9 mouse cellular contexts compared by ENCODE assay signal in the genomic region with DNA sequence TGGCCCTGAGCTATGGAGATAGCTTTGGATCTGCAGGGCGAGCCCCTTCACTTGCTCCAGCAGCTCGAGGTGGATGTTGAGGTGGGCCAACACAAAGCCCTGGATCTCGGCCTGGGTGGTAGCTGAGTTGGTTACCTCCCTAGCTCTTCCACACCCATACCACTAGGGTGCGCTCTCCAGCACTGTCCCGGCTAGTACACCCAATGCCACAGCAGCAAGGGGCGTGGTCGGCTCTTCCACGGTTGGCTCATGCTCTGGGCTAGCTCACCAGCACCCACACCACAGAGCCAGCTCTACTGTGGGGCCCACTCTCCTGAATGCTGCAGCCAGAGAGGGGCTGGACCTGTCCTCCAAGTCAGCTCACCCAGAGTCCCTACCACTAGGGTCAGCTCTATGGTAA. TPM values are rescaled to one million over a fixed set of nuclear protein-coding genes. Genes with fewer than 3 reads are reported as not detected.
DNase-seq lines count a peak whose midpoint lies in the region; ATAC-seq and TF ChIP-seq lines count a peak whose summit lies in the region.
"Had no signal": no experiment of that assay in that cellular context is flagged by ENCODE, and none has a peak within 500 bp of the region (broad histone marks: within the 10 kb centered on the region; RNA-seq: fewer than 3 reads in every experiment).

No protein-coding gene starts in this region.

- 7% methylated on average over 8 of the region's 8 CpGs for WGBS in forebrain, postnatal 0 days
- WGBS in forebrain, embryonic 12.5 days, result 13% methylated on average over 8 of the region's 8 CpGs
- WGBS in bone marrow, adult 2 months, result 12% methylated on average over 8 of the region's 8 CpGs
- WGBS in heart, embryonic 16.5 days, result 13% methylated on average over 8 of the region's 8 CpGs
- 3% methylated on average over 8 of the region's 8 CpGs for WGBS in liver, embryonic 14.5 days (ENCODE audit: insufficient replicate concordance)

- H3K79me2 ChIP-seq in C2C12 (ENCODE audit: control insufficient read depth, insufficient read depth), result no peaks in the 10 kb centered on the region

- no peaks in the 10 kb centered on the region for H3K79me3 ChIP-seq in C2C12 (ENCODE audit: low read depth)

- H3K9ac ChIP-seq in forebrain, postnatal 0 days, result no peak overlapping the region
- H3K9ac ChIP-seq in forebrain, embryonic 12.5 days, result no peak overlapping the region
- no peak overlapping the region for H3K9ac ChIP-seq in heart, embryonic 16.5 days (ENCODE audit: low read length)
- H3K9ac ChIP-seq in liver, embryonic 14.5 days (replicated peaks), result no peak overlapping the region

- no peaks in the 10 kb centered on the region for H3K36me3 ChIP-seq in forebrain, postnatal 0 days (ENCODE audit: insufficient read depth)
- H3K36me3 ChIP-seq in forebrain, embryonic 12.5 days (replicated peaks), result no peaks in the 10 kb centered on the region
- no peaks in the 10 kb centered on the region for H3K36me3 ChIP-seq in C2C12 (ENCODE audit: control insufficient read depth, insufficient read depth)
- H3K36me3 ChIP-seq in heart, embryonic 16.5 days (ENCODE audit: control insufficient read depth, insufficient read depth), result no peaks in the 10 kb centered on the region
- H3K36me3 ChIP-seq in liver, embryonic 14.5 days (replicated peaks; ENCODE audit: control insufficient read depth, insufficient read depth, low read depth), result no peaks in the 10 kb centered on the region

- H3K4me3 ChIP-seq in forebrain, postnatal 0 days (ENCODE audit: low read depth, low read length), result no peak overlapping the region
- H3K4me3 ChIP-seq in forebrain, embryonic 12.5 days (replicated peaks), result no peak overlapping the region
- H3K4me3 ChIP-seq in C2C12 (ENCODE audit: insufficient read depth, poor library complexity, severe bottlenecking), result no peak overlapping the region
- no peak overlapping the region for H3K4me3 ChIP-seq in bone marrow, adult 2 months (replicated peaks; ENCODE audit: control insufficient read depth, low read depth, low read length)
- no peak overlapping the region for H3K4me3 ChIP-seq in heart, embryonic 16.5 days (ENCODE audit: low read length)
- no peak overlapping the region for H3K4me3 ChIP-seq in liver, embryonic 14.5 days (ENCODE audit: insufficient read depth in 1 of 2, low read depth in 2 of 2, low read length in 2 of 2)

- H3K27ac ChIP-seq in forebrain, postnatal 0 days (ENCODE audit: low read depth, low read length), result no peak overlapping the region
- H3K27ac ChIP-seq in forebrain, embryonic 12.5 days, result no peak overlapping the region
- no peak overlapping the region for H3K27ac ChIP-seq in bone marrow, adult 2 months (ENCODE audit: control insufficient read depth, insufficient read depth, low read depth, low read length, poor library complexity)
- H3K27ac ChIP-seq in heart, embryonic 16.5 days (ENCODE audit: low read length), result no peak overlapping the region
- H3K27ac ChIP-seq in liver, embryonic 14.5 days, result no peak overlapping the region

- H3K9me3 ChIP-seq in forebrain, postnatal 0 days (ENCODE audit: low read length), result no peaks in the 10 kb centered on the region
- H3K9me3 ChIP-seq in forebrain, embryonic 12.5 days, result no peaks in the 10 kb centered on the region
- H3K9me3 ChIP-seq in heart, embryonic 16.5 days (replicated peaks; ENCODE audit: control insufficient read depth, low read length), result no peaks in the 10 kb centered on the region
- H3K9me3 ChIP-seq in liver, embryonic 14.5 days (ENCODE audit: control insufficient read depth, low read length), result no peaks in the 10 kb centered on the region

- no peak overlapping the region for H3ac ChIP-seq in C2C12 (ENCODE audit: control insufficient read depth, insufficient read length, low read depth)

- H3K27me3 ChIP-seq in forebrain, postnatal 0 days (ENCODE audit: insufficient read depth, low read length), result no peaks in the 10 kb centered on the region; the same call in 1 of the 2 replicates
- H3K27me3 ChIP-seq in forebrain, embryonic 12.5 days, result peaks cover 41% of the 10 kb centered on the region
- H3K27me3 ChIP-seq in C2C12 (ENCODE audit: control insufficient read depth, insufficient read depth, insufficient read length), result peaks cover 7% of the 10 kb centered on the region
- H3K27me3 ChIP-seq in heart, embryonic 16.5 days (ENCODE audit: control insufficient read depth, insufficient read depth, low read length), result no peaks in the 10 kb centered on the region; the same call in 1 of the 2 replicates
- no peaks in the 10 kb centered on the region for H3K27me3 ChIP-seq in liver, embryonic 14.5 days (ENCODE audit: control insufficient read depth, insufficient read depth, low read length)

- ATAC-seq in forebrain, postnatal 0 days, result no peak
- ATAC-seq in forebrain, embryonic 12.5 days (ENCODE audit: low FRiP score), result no peak
- ATAC-seq in heart, embryonic 16.5 days (replicated peaks; ENCODE audit: extremely low read depth, insufficient read depth, low FRiP score), result 0 out of 2 replicates have a peak, but pooled peaks have one; percentile 28
- ATAC-seq in liver, embryonic 14.5 days (ENCODE audit: insufficient read depth), result no peak

- no peak overlapping the region for H3K4me2 ChIP-seq in forebrain, postnatal 0 days (ENCODE audit: low read depth)
- no peak overlapping the region for H3K4me2 ChIP-seq in forebrain, embryonic 12.5 days
- H3K4me2 ChIP-seq in heart, embryonic 16.5 days (ENCODE audit: low read depth, low read length), result no peak overlapping the region
- H3K4me2 ChIP-seq in liver, embryonic 14.5 days (ENCODE audit: low read depth), result no peak overlapping the region

- no peak for TF ChIP-seq POLR2A in bone marrow, adult 2 months (IDR thresholded peaks at IDR 0.05; ENCODE audit: borderline replicate concordance, control insufficient read depth, low read depth, low read length)

- peak; percentile 44 for TF ChIP-seq CTCF in forebrain, postnatal 0 days (IDR thresholded peaks at IDR 0.05; ENCODE audit: low read depth)
- peak; percentile 85 for TF ChIP-seq CTCF in C2C12 (IDR thresholded peaks at IDR 0.05; ENCODE audit: control insufficient read depth, insufficient read depth, insufficient read length)
- TF ChIP-seq CTCF in bone marrow, adult 2 months (IDR thresholded peaks at IDR 0.05; ENCODE audit: control insufficient read depth, insufficient read depth, low read length), result peak; percentile 86
- peak; percentile 93 for TF ChIP-seq CTCF in liver, embryonic 14.5 days (IDR thresholded peaks at IDR 0.05; ENCODE audit: low read depth)

- no peak for DNase-seq in forebrain, postnatal 0 days
- DNase-seq in liver, embryonic 14.5 days (ENCODE audit: low read depth in 3 of 3, low spot score in 3 of 3), result peak; percentile 40 to 51 (median 41)
- peak; percentile 42 for DNase-seq in skeletal muscle tissue, adult 2 months (ENCODE audit: low read depth, low spot score)
- no peak for DNase-seq in right cerebral cortex, postnatal 25 days

- no peaks in the 10 kb centered on the region for H3K4me1 ChIP-seq in forebrain, postnatal 0 days (ENCODE audit: insufficient read depth)
- H3K4me1 ChIP-seq in forebrain, embryonic 12.5 days, result no peaks in the 10 kb centered on the region
- H3K4me1 ChIP-seq in bone marrow, adult 2 months (ENCODE audit: control insufficient read depth, insufficient read depth, low read length), result no peaks in the 10 kb centered on the region
- H3K4me1 ChIP-seq in heart, embryonic 16.5 days (ENCODE audit: control insufficient read depth, insufficient read depth, low read length), result no peaks in the 10 kb centered on the region
- H3K4me1 ChIP-seq in liver, embryonic 14.5 days (replicated peaks; ENCODE audit: control insufficient read depth in 2 of 2, insufficient read depth in 2 of 2, low read length in 1 of 2), result no peaks in the 10 kb centered on the region

- no peak for TF ChIP-seq EP300 in liver, embryonic 14.5 days (IDR thresholded peaks at IDR 0.05; ENCODE audit: low read depth)

TF ChIP-seq in C2C12, 6 proteins besides CTCF, POLR2A, EP300 and RAD21:
- TF ChIP-seq MYOD1 (IDR thresholded peaks at IDR 0.05; ENCODE audit: control insufficient read depth, insufficient read length, low read depth), result no peak
- no peak for TF ChIP-seq MYOG (IDR thresholded peaks at IDR 0.05; ENCODE audit: control insufficient read depth, extremely low read depth, insufficient read length)
- TF ChIP-seq FOSL1 (IDR thresholded peaks at IDR 0.05; ENCODE audit: insufficient read depth, low read length, poor library complexity, severe bottlenecking), result no peak
- TF ChIP-seq CEBPB (IDR thresholded peaks at IDR 0.05; ENCODE audit: low read depth), result no peak
- TF ChIP-seq USF1 (IDR thresholded peaks at IDR 0.05; ENCODE audit: low read depth), result no peak
- no peak for TF ChIP-seq MAX (IDR thresholded peaks at IDR 0.05)

RNA-seq across cellular contexts. Expression of a gene that starts 6.0 kb away (rescaled TPM):
- total RNA-seq in forebrain, postnatal 0 days (2014; rRNA removed), result 0.54 and 2.1 TPM in 2 replicates
- 0.60 and 1.2 TPM in 2 replicates for polyA plus RNA-seq in forebrain, postnatal 0 days (2015; fragmentation: Nextera tagmentation; extraction: Ambion mirVana)
- 24.4 and 36.8 TPM in 2 replicates for polyA plus RNA-seq in forebrain, embryonic 12.5 days (2016; fragmentation: Nextera tagmentation; extraction: Ambion mirVana)
- polyA plus RNA-seq in C2C12 (2012; fragmentation: generic; extraction: Trizol), result not detected
- polyA plus RNA-seq in bone marrow, adult 2 months (2011; ENCODE audit: insufficient read depth, insufficient read length, low replicate concordance, missing spikeins), result not detected in 2 replicates
- 0.08 TPM in 1 of 2 replicates, not detected in the other for polyA plus RNA-seq in heart, embryonic 16.5 days (2015; fragmentation: Nextera tagmentation; extraction: Ambion mirVana)
- not detected in 2 replicates for polyA plus RNA-seq in liver, embryonic 14.5 days (2012; rRNA removed)
- not detected in 2 replicates for polyA plus RNA-seq in liver, embryonic 14.5 days (2014; fragmentation: Nextera tagmentation; extraction: Ambion mirVana)
- total RNA-seq: left cerebral cortex, postnatal 25 days had no signal

RNA-seq across cellular contexts. Expression of a gene that starts 58.4 kb away (rescaled TPM):
- total RNA-seq in forebrain, postnatal 0 days (2014; rRNA removed), result 0.08 and 0.48 TPM in 2 replicates
- polyA plus RNA-seq in forebrain, postnatal 0 days (2015; fragmentation: Nextera tagmentation; extraction: Ambion mirVana), result 0.10 and 0.15 TPM in 2 replicates
- polyA plus RNA-seq in forebrain, embryonic 12.5 days (2016; fragmentation: Nextera tagmentation; extraction: Ambion mirVana), result 0.36 and 0.42 TPM in 2 replicates
- 0.01 TPM for polyA plus RNA-seq in C2C12 (2012; fragmentation: generic; extraction: Trizol)
- 0.54 and 1.3 TPM in 2 replicates for polyA plus RNA-seq in bone marrow, adult 2 months (2011; ENCODE audit: insufficient read depth, insufficient read length, low replicate concordance, missing spikeins)
- 2.2 and 2.3 TPM in 2 replicates for polyA plus RNA-seq in heart, embryonic 16.5 days (2015; fragmentation: Nextera tagmentation; extraction: Ambion mirVana)
- polyA plus RNA-seq in liver, embryonic 14.5 days (2012; rRNA removed), result 0.46 and 0.48 TPM in 2 replicates
- 0.11 and 0.20 TPM in 2 replicates for polyA plus RNA-seq in liver, embryonic 14.5 days (2014; fragmentation: Nextera tagmentation; extraction: Ambion mirVana)

Comparison
In these comparisons a context has a peak if more than half of its experiments do, and no peak if none do; other contexts are left out.
1. RNA of a gene that starts 6.0 kb away (polyA plus RNA-seq): 24.4 to 36.8 TPM in forebrain, embryonic 12.5 days; 0.60 to 1.2 TPM in forebrain, postnatal 0 days, 0.08 TPM in heart, embryonic 16.5 days, not detected in C2C12 (single experiment), not detected in bone marrow, adult 2 months and not detected in liver, embryonic 14.5 days; every median in the first group is over 10 times any median in the second.
2. DNase-seq: peak in liver, embryonic 14.5 days (3 of 3) and skeletal muscle tissue, adult 2 months (single experiment); none in forebrain, postnatal 0 days (single experiment) and right cerebral cortex, postnatal 25 days (single experiment).
3. Peak in every context shown above with its lines, with median percentiles within 50 percentile points of each other: CTCF ChIP-seq.